Mouse (Mus musculus): ENCODE results near the gene Tcf23.

Gene Tcf23

GRCm38 (mm10) chr5:30949654-30950326 is 18.7 kb upstream of the Tcf23 start:
- in situ Hi-C loops (cut with MboI; ENCODE audit: low sequenced_read_pairs) = no loop called here

GRCm38 (mm10) chr5:30950451-30950850 is 18.0 kb upstream of the Tcf23 start:
- in situ Hi-C loops (cut with MboI; ENCODE audit: low sequenced_read_pairs) = no loop called here

- in situ Hi-C loops (cut with MboI; ENCODE audit: low sequenced_read_pairs) = no loop called here
Observed at GRCm38 (mm10) chr5:30950922-30951321, 17.5 kb upstream of the Tcf23 start.

GRCm38 (mm10) chr5:30951706-30952105 is 16.8 kb upstream of the Tcf23 start:
- in situ Hi-C loops (cut with MboI; ENCODE audit: low sequenced_read_pairs) = no loop called here

- in situ Hi-C loops (cut with MboI; ENCODE audit: low sequenced_read_pairs) = no loop called here
Observed at GRCm38 (mm10) chr5:30952551-30952950, 15.9 kb upstream of the Tcf23 start.

GRCm38 (mm10) chr5:30954065-30954464 is 14.4 kb upstream of the Tcf23 start:
- in situ Hi-C loops (cut with MboI; ENCODE audit: low sequenced_read_pairs) = no loop called here

GRCm38 (mm10) chr5:30954556-30954955 is 13.9 kb upstream of the Tcf23 start:
- in situ Hi-C loops (cut with MboI; ENCODE audit: low sequenced_read_pairs) = no loop called here

- in situ Hi-C loops (cut with MboI; ENCODE audit: low sequenced_read_pairs) = no loop called here
Observed at GRCm38 (mm10) chr5:30955751-30956150, 12.7 kb upstream of the Tcf23 start.

GRCm38 (mm10) chr5:30957891-30958290 is 10.6 kb upstream of the Tcf23 start:
- in situ Hi-C loops (cut with MboI; ENCODE audit: low sequenced_read_pairs) = no loop called here

- in situ Hi-C loops (cut with MboI; ENCODE audit: low sequenced_read_pairs) = no loop called here
Observed at GRCm38 (mm10) chr5:30959198-30959854, 9.1 kb upstream of the Tcf23 start.

GRCm38 (mm10) chr5:30959966-30960501 is 8.4 kb upstream of the Tcf23 start, which contains the start of gene Preb:
Gene Preb (minus strand): TSS chr5:30960361.
- in situ Hi-C loops (cut with MboI; ENCODE audit: low sequenced_read_pairs) = no loop called here

GRCm38 (mm10) chr5:30960814-30961213 is 7.6 kb upstream of the Tcf23 start:
- in situ Hi-C loops (cut with MboI; ENCODE audit: low sequenced_read_pairs) = no loop called here

- in situ Hi-C loops (cut with MboI; ENCODE audit: low sequenced_read_pairs) = no loop called here
Observed at GRCm38 (mm10) chr5:30961545-30962505, 6.6 kb upstream of the Tcf23 start.

GRCm38 (mm10) chr5:30963916-30964315 is 4.5 kb upstream of the Tcf23 start:
- in situ Hi-C loops (cut with MboI; ENCODE audit: low sequenced_read_pairs) = no loop called here

GRCm38 (mm10) chr5:30966189-30966588 is 2.3 kb upstream of the Tcf23 start:
- in situ Hi-C loops (cut with MboI; ENCODE audit: low sequenced_read_pairs) = no loop called here

GRCm38 (mm10) chr5:30969440-30969839 is 978 bp downstream of the Tcf23 start:
- in situ Hi-C loops (cut with MboI; ENCODE audit: low sequenced_read_pairs) = no loop called here

- in situ Hi-C loops (cut with MboI; ENCODE audit: low sequenced_read_pairs) = no loop called here
Observed at GRCm38 (mm10) chr5:30974870-30975656, 6.6 kb downstream of the Tcf23 start.

- in situ Hi-C loops (cut with MboI; ENCODE audit: low sequenced_read_pairs) = no loop called here
Observed at GRCm38 (mm10) chr5:30982357-30982756, 13.9 kb downstream of the Tcf23 start.

- in situ Hi-C loops (cut with MboI; ENCODE audit: low sequenced_read_pairs) = no loop called here
Observed at GRCm38 (mm10) chr5:30992980-30993676, 24.7 kb downstream of the Tcf23 start.

- in situ Hi-C loops (cut with MboI; ENCODE audit: low sequenced_read_pairs) = no loop called here
Observed at GRCm38 (mm10) chr5:30994074-30994473, 25.6 kb downstream of the Tcf23 start.

Data from CH12F3 (cell line).